Mouse (Mus musculus) lung, postnatal 0 days (tissue): Measurements from ENCODE around the gene Eif2ak1. TPM values are rescaled to one million over a fixed set of nuclear protein-coding genes. Genes with fewer than 3 reads are reported as not detected.

Experiments used
- ATAC-seq: fragments of 200-750 bp; cut with Nextera tagmentation; 2 replicates; pipeline ENCODE4 v1.8.0; 2017; ENCODE audit warnings: moderate library complexity
- DNase-seq: peaks from one replicate; pipeline ENCODE4 v3.0.0-alpha.2; 2016; ENCODE audit warnings: low spot score
- H3K27ac ChIP-seq: fragments of 300-500 bp; sonication (generic); 2 replicates; pipeline ENCODE4 v1.5.1; 2014; ENCODE audit warnings: antibody characterized with exemption, mild to moderate bottlenecking, low read length, mixed read lengths
- H3K27me3 ChIP-seq: fragments of 300-500 bp; sonication (generic); replicated peaks from 2 replicates; pipeline ENCODE4 v1.6.1; 2014; ENCODE audit warnings: low read length, mixed read lengths; ENCODE audit not compliant: insufficient read depth
- H3K36me3 ChIP-seq: fragments of 300-500 bp; sonication (generic); 2 replicates; pipeline ENCODE4 v1.6.1; 2014; ENCODE audit warnings: low read length, mixed read lengths; ENCODE audit not compliant: insufficient read depth
- H3K4me1 ChIP-seq: fragments of 300-500 bp; sonication (generic); 2 replicates; pipeline ENCODE4 v1.6.1; 2014; ENCODE audit warnings: antibody characterized with exemption, low read depth, low read length, mixed read lengths; ENCODE audit not compliant: insufficient read depth
- H3K4me2 ChIP-seq: fragments of 300-500 bp; sonication (generic); replicated peaks from 2 replicates; pipeline ENCODE4 v1.6.1; 2014; ENCODE audit warnings: low read depth, mild to moderate bottlenecking, low read length, moderate library complexity, mixed read lengths
- H3K4me3 ChIP-seq: fragments of 300-500 bp; sonication (generic); 2 replicates; pipeline ENCODE4 v1.5.1; 2014; ENCODE audit warnings: low read depth, low read length
- H3K9ac ChIP-seq: fragments of 300-500 bp; sonication (generic); replicated peaks from 2 replicates; pipeline ENCODE4 v1.6.1; 2014; ENCODE audit warnings: low read depth, mild to moderate bottlenecking
- H3K9me3 ChIP-seq: fragments of 300-500 bp; sonication (generic); 2 replicates; pipeline ENCODE4 v1.6.1; 2016; ENCODE audit warnings: low read length, mixed read lengths
- CTCF ChIP-seq: IDR thresholded peaks from 2 replicates; pipeline ENCODE4 v1.5.1; 2016; ENCODE audit warnings: antibody characterized with exemption, mild to moderate bottlenecking
- EP300 ChIP-seq: IDR thresholded peaks from 2 replicates; pipeline ENCODE4 v1.6.1; 2016; ENCODE audit warnings: antibody characterized with exemption, mild to moderate bottlenecking, control low read depth
- WGBS: fragments of 180-500 bp; shearing (Covaris S2); extraction: QIAGEN DNeasy Blood & Tissue Kit; methylation state at CpG from one replicate; pipeline ENCODE4 v1.1.7; 2014; 5-methylcytosine and 5-hydroxymethylcytosine counted together
- polyA plus RNA-seq: library from polyadenylated mRNA; unstranded; fragments of >200 nt; fragmentation: Nextera tagmentation; extraction: Ambion mirVana; gene quantifications from 2 replicates; pipeline ENCODE4 v1.2.1, GENCODE M21; 2015

Gene Eif2ak1
- polyA plus RNA-seq, 1 experiment from 2014 or later, result 24.4 TPM

GRCm38 (mm10) chr5:143927875-143928274 lies 110.3 kb downstream of the Eif2ak1 start, which contains the start of gene Gm42421:
TSS of gene Gm42421 (plus strand) at chr5:143928175.
- Histone ChIP-seq H3K4me1 (no peaks in the 10 kb centered on the region), H3K27me3 (no peaks in the 10 kb centered on the region), H3K36me3 (peaks cover 29% of the 10 kb centered on the region), H3K9me3 (no peaks in the 10 kb centered on the region), H3K27ac (no peak within 1 kb of the TSS), H3K9ac (no peak within 1 kb of the TSS), H3K4me2 (no peak within 1 kb of the TSS), H3K4me3 (no peak within 1 kb of the TSS)
- 95% methylated on average over 8 of the region's 8 CpGs for WGBS
- TF ChIP-seq CTCF (no peak), EP300 (no peak)
- ATAC-seq (no peak), DNase-seq (no peak)

- DNase-seq (no peak), ATAC-seq (no peak)
- Histone ChIP-seq H3K27ac (no peak overlapping the region), H3K4me2 (no peak overlapping the region), H3K9ac (no peak overlapping the region), H3K27me3 (no peaks in the 10 kb centered on the region), H3K9me3 (no peaks in the 10 kb centered on the region), H3K4me3 (no peak overlapping the region), H3K36me3 (peaks cover 22% of the 10 kb centered on the region), H3K4me1 (no peaks in the 10 kb centered on the region)
- no peak for TF ChIP-seq CTCF
- no peak for TF ChIP-seq EP300
- 90% methylated on average over 4 of the region's 4 CpGs for WGBS
Observed at GRCm38 (mm10) chr5:143929291-143929690, 111.7 kb downstream of the Eif2ak1 start.

- Histone ChIP-seq H3K4me2 (no peak overlapping the region), H3K36me3 (peaks cover 14% of the 10 kb centered on the region), H3K9ac (no peak overlapping the region), H3K4me3 (no peak overlapping the region), H3K27me3 (no peaks in the 10 kb centered on the region), H3K27ac (no peak overlapping the region), H3K4me1 (no peaks in the 10 kb centered on the region), H3K9me3 (no peaks in the 10 kb centered on the region)
- WGBS, result 90% methylated on average over 12 of the region's 12 CpGs
- TF ChIP-seq CTCF (no peak), EP300 (no peak)
- no peak for ATAC-seq
- no peak for DNase-seq
Observed at GRCm38 (mm10) chr5:143930656-143931055, 113.1 kb downstream of the Eif2ak1 start.

- Histone ChIP-seq H3K27me3 (no peaks in the 10 kb centered on the region), H3K27ac (no peak overlapping the region), H3K4me2 (no peak overlapping the region), H3K4me3 (no peak overlapping the region), H3K9me3 (no peaks in the 10 kb centered on the region), H3K36me3 (peaks cover 14% of the 10 kb centered on the region), H3K4me1 (no peaks in the 10 kb centered on the region), H3K9ac (no peak overlapping the region)
- ATAC-seq, result no peak
- TF ChIP-seq CTCF (no peak), EP300 (no peak)
- WGBS, result 85% methylated on average over 6 of the region's 6 CpGs
- no peak for DNase-seq
Observed at GRCm38 (mm10) chr5:143931863-143932580, 114.4 kb downstream of the Eif2ak1 start.

- WGBS, result 20% methylated on average over 8 of the region's 8 CpGs
- H3K36me3 ChIP-seq, result peaks cover 14% of the 10 kb centered on the region
- H3K9ac ChIP-seq, result no peak within 1 kb of the TSS
- TF ChIP-seq EP300 (no peak), CTCF (no peak)
- H3K27me3 ChIP-seq, result no peaks in the 10 kb centered on the region
- H3K4me3 ChIP-seq, result no peak within 1 kb of the TSS
- H3K9me3 ChIP-seq, result no peaks in the 10 kb centered on the region
- H3K4me1 ChIP-seq, result no peaks in the 10 kb centered on the region
- peak; percentile 57 for ATAC-seq
- H3K27ac ChIP-seq, result no peak within 1 kb of the TSS
- no peak within 1 kb of the TSS for H3K4me2 ChIP-seq
- peak; percentile 59 for DNase-seq
Observed at GRCm38 (mm10) chr5:143932831-143933230, 115.2 kb downstream of the Eif2ak1 start, which contains the start of gene Rsph10b. TSS of gene Rsph10b (plus strand) at chr5:143933035.

- ATAC-seq, result no peak
- no peaks in the 10 kb centered on the region for H3K27me3 ChIP-seq
Observed at GRCm38 (mm10) chr5:143933414-143933813, 115.8 kb downstream of the Eif2ak1 start.

More at GRCm38 (mm10) chr5:143933414-143933813, 115.8 kb downstream of the Eif2ak1 start:
- H3K27ac ChIP-seq, result no peak overlapping the region
- H3K4me2 ChIP-seq, result no peak overlapping the region
- H3K4me3 ChIP-seq, result no peak overlapping the region
- H3K9me3 ChIP-seq, result no peaks in the 10 kb centered on the region
- no peak for DNase-seq
- H3K9ac ChIP-seq, result no peak overlapping the region
- TF ChIP-seq EP300 (no peak), CTCF (no peak)
- peaks cover 14% of the 10 kb centered on the region for H3K36me3 ChIP-seq
- no peaks in the 10 kb centered on the region for H3K4me1 ChIP-seq
- 86% methylated on average over 11 of the region's 11 CpGs for whole genome bisulfite sequencing
